In the genomic region with DNA sequence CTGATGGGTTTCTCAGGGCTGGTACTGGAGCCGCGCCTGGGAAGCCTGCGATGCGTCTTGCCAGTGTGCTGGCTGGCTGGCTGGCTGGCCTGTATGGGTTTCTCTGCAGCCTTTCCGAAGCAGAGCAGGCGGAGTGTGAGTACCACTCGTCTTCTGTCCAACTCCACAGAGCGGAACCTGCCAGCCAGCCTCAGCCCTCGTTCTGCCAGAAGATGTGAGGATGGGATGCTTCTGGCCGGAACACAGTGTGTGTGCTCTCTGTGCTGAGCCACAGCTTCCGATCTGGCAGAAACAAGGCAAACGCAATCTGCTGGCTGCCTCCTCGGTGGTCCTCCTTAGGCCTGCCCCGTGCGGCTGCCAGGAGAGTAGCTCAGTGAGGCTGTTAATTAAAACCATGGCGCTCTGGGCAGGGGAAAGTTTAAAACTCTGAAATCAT, we compare ENCODE assay signal across 7 mouse cellular contexts.
DNase-seq lines count a peak whose midpoint lies in the region; ATAC-seq and TF ChIP-seq lines count a peak whose summit lies in the region.

No protein-coding gene starts in this region.

- ATAC-seq in hindbrain, embryonic 14.5 days (ENCODE audit: low FRiP score) = peak; percentile 29; the same call in 1 of the 2 replicates
- ATAC-seq in midbrain, postnatal 0 days (ENCODE audit: low FRiP score) = peak; percentile 79

- no peak overlapping the region for H3K27ac ChIP-seq in hindbrain, embryonic 14.5 days
- peak overlapping the region; percentile 26; the same call in 1 of the 2 replicates for H3K27ac ChIP-seq in midbrain, postnatal 0 days (ENCODE audit: low read depth, low read length)

- H3K9ac ChIP-seq in hindbrain, embryonic 14.5 days = no peak overlapping the region
- no peak overlapping the region for H3K9ac ChIP-seq in midbrain, postnatal 0 days (replicated peaks; ENCODE audit: low read length, poor library complexity, severe bottlenecking)

- 46% methylated on average over 16 of the region's 16 CpGs for WGBS in hindbrain, embryonic 14.5 days
- 58% methylated on average over 16 of the region's 16 CpGs for WGBS in midbrain, postnatal 0 days

- H3K9me3 ChIP-seq in hindbrain, embryonic 14.5 days (ENCODE audit: control insufficient read depth, low read length) = no peaks in the 10 kb centered on the region
- no peaks in the 10 kb centered on the region for H3K9me3 ChIP-seq in midbrain, postnatal 0 days (ENCODE audit: low read length)

- TF ChIP-seq CTCF in midbrain, postnatal 0 days (IDR thresholded peaks at IDR 0.05) = 0 out of 2 replicates have a peak, but pooled peaks have one; percentile 11

- no peaks in the 10 kb centered on the region for H3K27me3 ChIP-seq in hindbrain, embryonic 14.5 days (ENCODE audit: control insufficient read depth, insufficient read depth, low read length)
- H3K27me3 ChIP-seq in midbrain, postnatal 0 days (ENCODE audit: insufficient read depth, low read length) = no peaks in the 10 kb centered on the region

- no peak overlapping the region for H3K4me3 ChIP-seq in hindbrain, embryonic 14.5 days (replicated peaks; ENCODE audit: low read length)
- H3K4me3 ChIP-seq in midbrain, postnatal 0 days (ENCODE audit: low read depth, low read length) = no peak overlapping the region

- H3K36me3 ChIP-seq in hindbrain, embryonic 14.5 days (replicated peaks; ENCODE audit: control insufficient read depth, insufficient read depth) = no peaks in the 10 kb centered on the region
- H3K36me3 ChIP-seq in midbrain, postnatal 0 days (ENCODE audit: insufficient read depth, low read length) = no peaks in the 10 kb centered on the region

- DNase-seq in lung, postnatal 14 days = peak; percentile 7
- no peak for DNase-seq in lung, adult 18-20 months
- peak; percentile 39 for DNase-seq in embryo, embryonic 10.5 days (ENCODE audit: low spot score)
- DNase-seq in hindbrain, embryonic 14.5 days (ENCODE audit: low spot score) = no peak
- DNase-seq in midbrain, postnatal 0 days (ENCODE audit: low spot score) = peak; percentile 82
- DNase-seq in spleen, postnatal 14 days (ENCODE audit: low spot score in 2 of 2) = no peak
- DNase-seq in kidney, adult 8-10 months = no peak

- no peak overlapping the region for H3K4me2 ChIP-seq in hindbrain, embryonic 14.5 days (replicated peaks)
- no peak overlapping the region; the same call in 1 of the 2 replicates for H3K4me2 ChIP-seq in midbrain, postnatal 0 days (ENCODE audit: low read depth, low read length, poor library complexity, severe bottlenecking)

- H3K4me1 ChIP-seq in hindbrain, embryonic 14.5 days (replicated peaks; ENCODE audit: control insufficient read depth, insufficient read depth, low read length) = no peaks in the 10 kb centered on the region
- H3K4me1 ChIP-seq in midbrain, postnatal 0 days (ENCODE audit: insufficient read depth, low read length) = no peaks in the 10 kb centered on the region

Comparison
In these comparisons a context has a peak if more than half of its experiments do, and no peak if none do; other contexts are left out.
1. DNase-seq: peak in lung, postnatal 14 days (single experiment), embryo, embryonic 10.5 days (single experiment) and midbrain, postnatal 0 days (single experiment); none in lung, adult 18-20 months (0 of 2), hindbrain, embryonic 14.5 days (single experiment), spleen, postnatal 14 days (0 of 2) and kidney, adult 8-10 months (0 of 2).